Mouse (Mus musculus): ENCODE measurements around the gene Gm49027. TPM values are rescaled to one million over a fixed set of nuclear protein-coding genes. Genes with fewer than 3 reads are reported as not detected.

Gene Gm49027
- total and polyA plus RNA-seq, 2 experiments from 2014 or later, result 3.7 to 4.4 TPM

DNA sequence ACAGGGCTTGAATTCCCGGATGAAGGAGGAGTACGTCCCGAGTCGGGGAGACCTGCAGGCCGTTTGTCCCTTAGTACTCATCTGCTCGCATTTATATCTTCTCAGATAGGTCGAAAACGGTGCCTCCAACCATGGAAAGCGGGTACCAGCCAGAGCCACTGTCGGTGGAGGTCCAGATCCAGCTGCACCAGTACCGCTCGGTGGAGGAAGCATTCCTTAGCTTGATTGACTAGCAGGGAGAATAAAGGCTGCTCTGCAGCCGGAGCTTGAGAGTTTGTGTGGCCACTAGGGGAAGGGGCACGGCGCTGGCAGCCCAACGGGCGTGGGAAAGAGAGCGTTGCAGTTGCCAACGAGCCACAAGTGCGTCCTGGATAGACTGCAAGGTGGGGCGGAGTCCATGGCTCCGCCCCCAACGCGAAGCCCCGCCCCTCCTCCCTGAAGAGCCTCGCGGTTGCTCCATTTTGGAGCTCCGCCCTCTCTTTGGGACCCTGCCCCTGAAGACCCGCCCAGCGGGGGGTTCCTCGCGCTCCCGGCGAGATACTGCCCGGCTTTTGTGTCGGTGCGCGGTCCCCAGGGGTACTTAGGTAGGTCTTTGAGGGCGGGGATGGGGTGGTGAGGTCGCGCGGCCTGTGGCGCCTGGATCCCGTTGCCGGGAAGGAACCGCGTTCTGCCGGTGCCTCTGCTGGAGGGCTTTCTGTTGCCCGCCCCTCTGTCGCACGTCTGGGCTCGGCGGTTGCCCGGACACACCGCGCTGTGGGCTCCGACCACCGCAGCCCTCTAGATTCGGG is 17.2 kb downstream of the Gm49027 start:
- peak overlapping the region; percentile 62 for H3K4me3 ChIP-seq (ENCODE audit: low read depth, low read length)
- 4% methylated on average over 58 of the region's 59 CpGs for WGBS
- peaks cover 15% of the 10 kb centered on the region for H3K36me3 ChIP-seq (ENCODE audit: insufficient read depth)
- peak; percentile 60 for TF ChIP-seq CTCF (IDR thresholded peaks at IDR 0.05; ENCODE audit: low read depth)
- H3K9ac ChIP-seq, result peak overlapping the region; percentile 68
- H3K27ac ChIP-seq (ENCODE audit: low read depth, low read length), result 0 out of 2 replicates have a peak overlapping the region, but pooled peaks have one; percentile 29
- peak; percentile 94 for ATAC-seq
- 0 out of 2 replicates have a peak, but pooled peaks cover 5% of the 10 kb centered on the region for H3K4me1 ChIP-seq (ENCODE audit: insufficient read depth)
- no peaks in the 10 kb centered on the region for H3K9me3 ChIP-seq (ENCODE audit: low read length)
- DNase-seq, result peak; percentile 95
- H3K4me2 ChIP-seq (ENCODE audit: low read depth), result peak overlapping the region; percentile 70
- H3K27me3 ChIP-seq (ENCODE audit: insufficient read depth, low read length), result peaks cover 3% of the 10 kb centered on the region; the same call in 1 of the 2 replicates

DNA sequence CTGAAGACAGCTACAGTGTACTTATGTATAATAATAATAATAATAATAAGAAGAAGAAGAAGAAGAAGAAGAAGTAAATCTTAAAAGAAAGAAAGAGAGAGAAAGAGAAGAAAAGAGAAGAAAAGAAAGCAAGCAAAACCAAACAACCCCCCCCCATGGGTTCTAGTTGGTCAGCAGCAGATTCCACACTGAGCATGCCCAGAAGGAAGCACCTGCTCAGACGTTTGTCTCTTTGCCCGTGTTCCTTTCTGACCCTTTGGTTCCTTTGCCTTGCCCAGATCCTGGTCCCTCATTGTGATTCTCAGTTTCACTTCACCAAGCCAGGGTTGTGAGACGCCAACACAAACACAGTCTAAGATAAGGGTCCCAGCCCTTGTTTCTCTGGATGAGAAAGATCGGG is 23.3 kb downstream of the Gm49027 start:
- Histone ChIP-seq H3K4me1 (ENCODE audit: insufficient read depth) (no peaks in the 10 kb centered on the region), H3K36me3 (ENCODE audit: insufficient read depth) (no peaks in the 10 kb centered on the region), H3K4me3 (ENCODE audit: low read depth, low read length) (no peak overlapping the region), H3K9me3 (ENCODE audit: low read length) (no peaks in the 10 kb centered on the region), H3K9ac (no peak overlapping the region), H3K27me3 (ENCODE audit: insufficient read depth, low read length) (peaks cover 3% of the 10 kb centered on the region; the same call in 1 of the 2 replicates), H3K4me2 (ENCODE audit: low read depth) (no peak overlapping the region), H3K27ac (ENCODE audit: low read depth, low read length) (no peak overlapping the region)
- no peak for DNase-seq
- WGBS, result 81% methylated on average over 4 of the region's 4 CpGs
- no peak for ATAC-seq
- no peak for TF ChIP-seq CTCF (IDR thresholded peaks at IDR 0.05; ENCODE audit: low read depth)

DNA sequence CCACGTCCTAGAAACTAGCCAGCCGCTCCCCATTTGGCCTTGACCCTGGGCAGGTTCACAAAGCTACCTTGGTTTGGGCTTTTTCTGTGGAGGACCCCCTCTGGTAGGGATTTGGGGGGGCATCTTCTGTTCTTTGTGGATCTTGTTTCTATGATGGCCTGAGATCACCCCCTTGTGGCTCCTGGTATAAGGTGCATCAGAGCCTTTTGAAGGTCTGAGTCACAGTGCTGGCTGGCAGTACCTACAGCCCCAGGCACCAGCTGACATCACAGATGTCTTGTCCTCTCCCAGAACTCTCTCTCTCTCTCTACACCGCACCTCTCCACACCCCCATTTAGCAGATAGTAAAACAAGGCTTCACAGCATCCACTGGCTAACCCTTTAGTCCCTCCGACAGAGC is 25.6 kb downstream of the Gm49027 start:
- WGBS, result 48% methylated on average over 4 of the region's 4 CpGs
- H3K9me3 ChIP-seq (ENCODE audit: low read length), result no peaks in the 10 kb centered on the region
- DNase-seq, result peak; percentile 51
- H3K4me1 ChIP-seq (ENCODE audit: insufficient read depth), result no peaks in the 10 kb centered on the region
- H3K36me3 ChIP-seq (ENCODE audit: insufficient read depth), result no peaks in the 10 kb centered on the region
- H3K27me3 ChIP-seq (ENCODE audit: insufficient read depth, low read length), result no peaks in the 10 kb centered on the region
- H3K9ac ChIP-seq, result no peak overlapping the region
- peak; percentile 73 for TF ChIP-seq CTCF (IDR thresholded peaks at IDR 0.05; ENCODE audit: low read depth)
- no peak overlapping the region for H3K27ac ChIP-seq (ENCODE audit: low read depth, low read length)
- H3K4me3 ChIP-seq (ENCODE audit: low read depth, low read length), result no peak overlapping the region
- ATAC-seq, result peak; percentile 71
- no peak overlapping the region for H3K4me2 ChIP-seq (ENCODE audit: low read depth)

DNA sequence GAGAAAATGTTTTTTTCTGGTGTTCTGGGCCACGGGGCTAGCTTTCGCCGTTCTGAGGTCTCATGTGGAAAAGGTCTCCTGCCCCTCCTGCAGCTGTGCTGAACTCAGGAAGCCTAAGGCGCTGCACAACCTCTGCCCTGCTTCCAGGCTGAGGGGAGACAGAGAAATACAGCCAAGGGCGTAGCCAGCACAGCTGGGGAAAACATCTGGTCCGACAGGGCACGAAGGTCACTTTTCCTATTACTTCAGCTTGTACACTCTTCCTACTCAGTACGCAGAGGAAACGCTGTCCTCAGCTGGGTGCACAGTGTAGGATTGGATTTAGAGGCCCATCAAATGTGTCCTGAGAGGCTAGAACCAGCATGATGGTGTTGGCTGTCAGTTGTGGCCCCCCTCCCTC is 35.4 kb downstream of the Gm49027 start:
- no peaks in the 10 kb centered on the region for H3K36me3 ChIP-seq (ENCODE audit: insufficient read depth)
- H3K4me2 ChIP-seq (ENCODE audit: low read depth), result no peak overlapping the region
- H3K27me3 ChIP-seq (ENCODE audit: insufficient read depth, low read length), result no peaks in the 10 kb centered on the region
- no peak for ATAC-seq
- H3K4me3 ChIP-seq (ENCODE audit: low read depth, low read length), result no peak overlapping the region
- no peak for TF ChIP-seq CTCF (IDR thresholded peaks at IDR 0.05; ENCODE audit: low read depth)
- H3K9me3 ChIP-seq (ENCODE audit: low read length), result no peaks in the 10 kb centered on the region
- H3K9ac ChIP-seq, result no peak overlapping the region
- 78% methylated on average over 9 of the region's 9 CpGs for WGBS
- H3K4me1 ChIP-seq (ENCODE audit: insufficient read depth), result 0 out of 2 replicates have a peak, but pooled peaks cover 4% of the 10 kb centered on the region
- H3K27ac ChIP-seq (ENCODE audit: low read depth, low read length), result no peak overlapping the region
- no peak for DNase-seq

DNA sequence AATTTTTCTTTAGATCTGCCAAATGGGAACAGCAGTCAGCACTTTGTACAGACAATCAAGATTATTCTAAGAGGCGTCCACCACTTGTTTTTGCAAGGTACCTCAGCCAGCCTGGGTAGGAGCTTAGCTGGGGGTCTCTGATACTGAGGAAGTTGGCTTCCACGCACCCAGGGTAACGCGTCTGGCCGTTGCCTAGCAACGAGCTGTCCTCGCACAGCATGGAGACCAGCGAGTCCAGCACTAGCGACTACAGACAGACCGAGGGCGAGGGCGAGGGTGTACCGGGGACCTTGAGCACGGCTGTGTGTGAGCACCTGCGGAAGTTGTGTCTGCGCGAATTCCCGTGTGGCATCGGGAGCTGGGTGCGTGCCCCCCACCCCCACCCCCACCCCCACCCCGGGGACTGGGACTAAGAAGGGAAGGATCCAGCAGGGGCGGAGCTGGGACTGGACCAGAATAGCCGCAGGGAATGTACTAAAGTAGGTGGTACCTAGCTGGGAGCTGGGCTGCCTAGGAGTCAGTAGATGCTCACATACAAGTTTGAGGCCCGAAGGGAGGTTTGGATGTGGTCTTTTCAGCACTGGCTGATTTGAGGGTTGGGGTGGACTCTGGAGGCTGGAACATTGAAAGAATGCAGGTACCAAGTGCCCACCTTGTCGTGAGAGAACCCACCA is 36.0 kb downstream of the Gm49027 start, which contains the start of the genes Lrrc43 and Il31:
TSS of gene Lrrc43 (plus strand) at position 194 of the 674 bp plus-strand sequence.
TSS of gene Il31 (minus strand) at position 378 of the 674 bp plus-strand sequence.
- Histone ChIP-seq H3K36me3 (ENCODE audit: insufficient read depth) (no peaks in the 10 kb centered on the region), H3K4me2 (ENCODE audit: low read depth) (peak within 1 kb of the TSS; percentile 46), H3K9me3 (ENCODE audit: low read length) (no peaks in the 10 kb centered on the region), H3K27ac (ENCODE audit: low read depth, low read length) (no peak within 1 kb of the TSS), H3K27me3 (ENCODE audit: insufficient read depth, low read length) (no peaks in the 10 kb centered on the region), H3K4me1 (ENCODE audit: insufficient read depth) (0 out of 2 replicates have a peak, but pooled peaks cover 4% of the 10 kb centered on the region), H3K9ac (no peak within 1 kb of the TSS), H3K4me3 (ENCODE audit: low read depth, low read length) (peak within 1 kb of the TSS; percentile 24)
- DNase-seq (peak; percentile 64), ATAC-seq (peak; percentile 73)
- no peak for TF ChIP-seq CTCF (IDR thresholded peaks at IDR 0.05; ENCODE audit: low read depth)
- WGBS, result 6% methylated on average over 25 of the region's 25 CpGs

DNA sequence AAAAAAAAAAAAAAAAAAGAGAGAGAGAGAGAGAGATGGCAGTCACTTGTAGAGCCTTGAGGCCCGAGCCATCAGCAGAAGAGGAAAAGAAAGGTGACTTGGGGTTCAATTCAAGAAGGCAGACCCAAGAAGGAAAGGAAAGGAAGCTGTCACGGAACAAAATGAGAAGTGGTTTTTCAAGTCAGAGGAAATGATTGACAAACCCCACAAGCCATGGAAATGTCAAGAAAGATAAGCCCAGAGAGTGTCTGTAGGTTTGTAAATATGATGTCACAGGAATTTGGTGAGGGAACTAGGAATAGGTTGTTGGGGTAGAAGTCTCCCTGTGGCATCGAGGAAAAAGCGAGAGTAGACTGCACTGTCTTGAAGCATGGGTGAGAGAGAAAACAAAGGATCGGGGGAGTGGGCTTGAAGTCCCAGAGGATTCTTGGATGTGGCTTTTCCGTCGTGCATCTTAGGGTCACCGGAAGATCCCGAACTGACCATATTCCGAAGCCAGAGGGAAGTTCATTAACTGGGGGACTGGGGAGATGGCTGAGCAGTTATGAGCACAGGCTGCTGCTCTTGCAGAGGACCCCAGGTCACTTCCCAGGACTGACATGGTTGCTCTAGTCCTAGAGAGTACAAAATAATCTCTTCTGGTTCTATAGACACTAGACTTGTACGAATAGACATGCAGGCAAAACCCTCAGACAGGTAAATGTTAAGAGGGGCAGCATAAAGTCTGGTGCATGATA is 37.5 kb downstream of the Gm49027 start:
- DNase-seq (no peak), ATAC-seq (no peak)
- H3K36me3 ChIP-seq (ENCODE audit: insufficient read depth), result no peaks in the 10 kb centered on the region
- TF ChIP-seq CTCF (IDR thresholded peaks at IDR 0.05; ENCODE audit: low read depth), result no peak
- no peak overlapping the region for H3K4me3 ChIP-seq (ENCODE audit: low read depth, low read length)
- whole genome bisulfite sequencing, result 87% methylated on average over 11 of the region's 11 CpGs
- H3K27ac ChIP-seq (ENCODE audit: low read depth, low read length), result no peak overlapping the region
- H3K4me1 ChIP-seq (ENCODE audit: insufficient read depth), result 0 out of 2 replicates have a peak, but pooled peaks cover 4% of the 10 kb centered on the region
- no peak overlapping the region for H3K4me2 ChIP-seq (ENCODE audit: low read depth)
- no peaks in the 10 kb centered on the region for H3K9me3 ChIP-seq (ENCODE audit: low read length)
- H3K9ac ChIP-seq, result no peak overlapping the region
- H3K27me3 ChIP-seq (ENCODE audit: insufficient read depth, low read length), result no peaks in the 10 kb centered on the region
